Mouse (Mus musculus): ENCODE results near the gene Atl2.
A peak's percentile ranks its signal among the peaks of the same experiment; 100 is the strongest.

Gene Atl2

DNA sequence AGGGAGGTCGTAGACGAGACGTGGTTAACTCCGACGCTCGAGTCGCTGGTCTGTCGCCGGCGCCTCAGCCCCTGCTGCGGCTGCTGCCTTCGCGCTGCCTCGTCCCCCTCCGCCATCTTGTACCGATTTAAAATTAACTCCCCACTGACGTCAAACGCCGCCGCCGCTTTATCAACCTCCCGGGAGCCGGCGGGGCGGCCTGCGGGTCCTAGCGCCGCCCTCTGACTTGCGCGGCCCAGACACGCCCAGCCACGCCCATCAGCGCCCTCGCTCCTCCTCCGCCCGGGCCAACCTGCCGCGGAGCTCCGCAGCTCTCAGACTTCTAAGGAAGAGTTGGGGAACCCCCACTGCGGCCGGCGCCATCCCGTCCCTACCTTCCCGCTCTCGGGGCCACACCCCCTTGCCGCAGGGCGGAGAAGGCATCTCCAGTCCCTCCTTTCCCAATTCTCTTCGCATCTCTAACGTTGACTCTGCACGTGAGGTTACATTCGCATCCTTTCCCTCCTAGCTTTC lies at the start of gene Atl2:
Atl2 (minus strand) TSS at position 213 of the 513 bp plus-strand sequence.
- DNase-seq, result peak; percentile 96

DNA sequence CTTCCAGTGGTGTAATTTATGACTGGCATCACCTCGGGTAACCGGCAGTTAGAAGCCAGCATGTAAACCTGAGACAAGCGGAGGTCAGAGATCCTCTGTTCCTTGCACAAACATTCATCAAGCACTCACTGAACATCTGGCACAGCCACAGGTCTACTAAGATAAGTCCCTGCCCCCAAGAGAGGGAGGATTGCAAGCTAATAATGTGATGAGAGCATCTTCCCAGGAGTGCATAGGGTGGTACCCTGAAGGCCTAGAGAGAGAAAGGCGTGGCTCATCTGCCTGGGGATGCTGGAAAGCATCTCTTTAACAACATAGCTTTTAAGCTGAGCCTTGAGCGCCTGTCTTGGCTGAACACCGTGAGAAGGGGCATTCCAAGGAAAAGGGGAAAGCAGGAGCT lies 48.9 kb upstream of the Atl2 start:
- no peak for DNase-seq

DNA sequence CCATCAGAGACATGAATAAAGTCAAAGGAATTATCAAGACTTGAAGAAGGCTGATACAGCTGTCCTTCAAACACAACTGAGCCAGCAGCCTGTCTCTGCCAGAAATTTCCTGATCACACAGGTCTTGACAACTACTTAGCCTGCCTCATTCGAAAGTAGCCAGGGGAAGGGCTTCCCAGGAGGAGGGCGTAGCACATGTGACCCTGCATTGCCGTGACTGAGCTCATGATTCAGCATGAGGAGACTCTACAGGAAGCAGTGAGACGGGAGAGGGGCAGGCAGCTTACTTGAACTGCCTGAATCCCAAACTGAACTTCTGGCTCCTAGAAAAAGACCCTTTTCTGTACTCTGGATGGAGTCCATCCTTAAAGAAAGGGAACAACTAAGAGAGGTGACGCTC lies 46.5 kb upstream of the Atl2 start:
- no peak for DNase-seq

DNA sequence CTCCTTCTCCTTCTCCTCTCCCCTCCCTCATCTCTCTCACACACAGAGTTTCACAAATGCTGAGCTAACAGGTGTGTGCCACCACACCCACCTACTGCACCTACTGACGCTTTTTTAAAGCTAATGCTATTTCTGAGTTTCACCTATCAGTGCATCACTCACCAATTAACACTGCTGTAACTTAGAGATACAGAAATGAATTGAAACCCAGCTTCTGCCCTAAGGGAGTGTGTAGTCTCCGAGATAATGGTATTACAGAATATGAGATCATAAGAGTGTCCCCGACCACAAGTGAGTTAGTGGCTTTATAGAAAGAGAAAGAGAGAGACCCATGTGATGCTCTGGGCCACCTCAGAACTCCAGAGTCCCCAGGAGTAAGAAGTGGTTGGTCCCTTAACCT lies 43.2 kb upstream of the Atl2 start:
- no peak for DNase-seq

DNA sequence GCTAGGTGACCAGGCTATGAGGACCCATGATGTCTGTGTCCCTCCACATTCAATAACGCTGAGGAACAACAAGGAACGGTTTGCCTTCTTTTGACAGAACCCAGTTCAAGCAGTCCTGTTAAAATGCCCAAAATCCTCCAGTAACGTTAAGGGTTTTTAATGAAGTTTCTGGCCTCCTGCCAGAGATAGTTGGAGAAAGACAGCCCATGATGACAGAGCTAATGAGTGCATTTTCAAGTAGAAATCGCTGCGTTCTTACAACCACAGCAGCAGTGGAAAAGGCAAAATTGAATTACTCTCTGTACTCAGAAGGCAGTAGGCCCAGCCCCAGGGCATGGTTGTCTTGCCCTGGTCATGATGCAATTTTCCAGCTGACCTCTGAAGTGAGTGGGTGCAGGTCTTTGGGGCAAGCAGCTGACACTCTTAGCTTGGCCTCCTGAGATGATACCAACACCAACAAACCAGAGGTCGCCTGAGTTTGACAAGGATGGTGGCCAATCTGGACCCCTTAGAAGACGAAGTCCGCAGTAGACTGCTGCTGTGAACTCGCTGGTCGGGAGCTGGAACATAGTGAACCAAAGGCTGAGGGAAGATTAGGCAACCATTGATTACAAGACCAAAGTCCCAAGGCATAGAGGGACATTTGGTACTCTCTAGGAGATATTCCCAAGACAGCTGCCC lies 42.1 kb upstream of the Atl2 start:
- no peak for DNase-seq

DNA sequence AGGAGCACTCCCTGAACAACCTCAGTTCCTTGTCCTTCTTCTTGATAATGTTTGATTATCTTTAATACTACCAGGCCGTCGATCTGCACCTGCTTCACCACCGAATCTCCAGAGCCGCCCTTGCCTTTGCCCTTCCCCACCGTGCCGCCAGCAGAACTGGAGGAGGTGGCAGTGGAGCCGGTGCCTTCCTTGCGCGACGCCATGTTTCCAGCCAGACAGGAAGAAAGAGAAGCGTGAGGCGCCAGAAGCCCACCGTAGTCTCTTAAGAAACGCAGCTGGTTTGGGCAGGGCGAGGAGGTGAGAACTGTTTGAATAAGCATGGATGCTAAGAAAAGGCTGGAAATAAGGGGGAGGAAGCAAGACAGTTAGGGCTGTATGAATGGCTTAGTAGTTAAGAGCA lies 38.4 kb upstream of the Atl2 start:
- no peak for DNase-seq

DNA sequence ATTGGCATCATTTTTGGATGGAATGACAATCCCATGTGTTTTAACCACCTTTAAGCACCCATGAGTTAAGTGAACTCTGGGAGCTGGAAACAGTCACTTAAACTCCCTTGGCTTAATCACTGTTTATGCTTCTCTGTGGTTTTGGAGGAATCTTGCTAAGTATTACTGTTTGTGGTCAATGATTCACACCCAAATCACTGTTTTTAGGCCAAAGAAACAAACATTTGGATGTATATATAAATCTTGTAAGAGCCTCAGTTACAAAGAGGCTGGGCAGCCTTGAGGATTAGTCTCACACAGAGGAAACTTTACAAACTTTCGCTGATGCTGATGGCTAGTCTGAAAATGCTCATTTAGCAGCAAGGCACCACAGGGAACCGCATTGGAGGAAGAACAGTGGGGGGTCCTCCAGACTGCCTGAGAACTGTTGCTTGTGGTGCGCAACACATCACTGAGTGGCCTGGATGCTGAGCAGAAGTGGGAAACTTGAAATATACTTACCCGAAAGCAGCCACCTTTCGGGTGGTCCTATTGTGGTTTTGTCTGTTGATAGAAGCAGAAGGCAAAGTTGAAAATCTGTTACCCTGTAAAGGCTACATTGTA lies 36.9 kb upstream of the Atl2 start:
- no peak for DNase-seq

- no peak for DNase-seq
Observed at GRCm38 (mm10) chr17:79927110-79927509, 31.2 kb upstream of the Atl2 start.

GRCm38 (mm10) chr17:79926486-79926885 lies 30.6 kb upstream of the Atl2 start:
- no peak for DNase-seq

GRCm38 (mm10) chr17:79925865-79926421 lies 30.0 kb upstream of the Atl2 start:
- DNase-seq, result no peak

DNA sequence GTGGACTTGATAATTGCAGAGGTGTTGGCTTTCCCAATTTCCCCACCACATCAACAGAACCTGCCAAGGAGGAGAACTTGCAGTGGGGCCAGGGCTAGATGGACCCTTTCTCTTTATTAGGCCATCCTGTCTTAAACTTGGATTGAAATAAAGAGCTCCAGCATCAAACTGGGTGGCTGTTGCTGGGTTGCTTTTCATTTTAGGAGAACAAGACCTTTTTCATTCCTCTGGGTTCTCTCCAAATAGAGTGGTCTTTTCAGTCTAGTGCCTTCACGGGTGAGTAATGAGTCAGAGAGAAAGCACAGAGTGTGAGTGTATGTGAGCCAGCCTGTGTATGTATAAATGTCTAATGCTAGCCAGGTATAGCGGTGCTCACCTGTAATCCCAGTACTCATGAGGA lies 24.4 kb upstream of the Atl2 start:
- no peak for DNase-seq

DNA sequence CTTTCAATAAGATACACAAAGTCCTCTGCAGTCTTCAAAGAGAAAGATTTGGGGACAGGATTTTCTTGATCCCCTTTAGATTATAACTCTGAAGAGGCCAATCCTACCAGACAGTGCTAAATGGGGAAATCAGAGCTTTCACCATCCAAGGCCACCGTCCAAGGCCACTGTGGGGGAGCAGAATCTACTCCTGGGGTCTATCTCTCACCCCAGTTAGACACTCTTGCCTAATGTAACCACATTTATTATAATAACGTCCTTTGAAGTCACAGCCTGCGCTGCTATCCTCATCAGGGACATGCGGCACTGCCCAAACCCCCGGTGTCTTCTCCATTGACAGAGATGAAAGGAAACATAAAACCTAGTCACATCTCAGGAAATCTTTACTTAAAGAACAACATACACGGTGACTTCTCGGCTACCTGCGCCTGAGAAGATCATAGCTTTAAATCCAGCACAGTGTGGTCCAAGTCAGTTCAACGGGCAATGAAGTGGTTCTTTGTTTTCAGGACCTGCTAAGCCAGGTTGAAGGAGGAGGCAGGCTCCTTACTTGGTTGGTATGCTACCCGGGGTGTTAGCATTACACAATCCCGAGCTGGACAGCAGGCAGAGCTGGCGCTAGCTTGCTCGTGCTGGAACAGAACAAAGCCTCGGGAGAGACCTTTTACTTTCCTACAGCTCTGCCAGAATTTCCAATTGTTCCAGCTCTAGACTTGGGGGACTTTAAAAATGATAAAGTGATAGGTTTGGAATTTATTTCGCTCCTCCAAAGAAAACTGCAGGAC lies 23.8 kb upstream of the Atl2 start:
- DNase-seq, result no peak

DNA sequence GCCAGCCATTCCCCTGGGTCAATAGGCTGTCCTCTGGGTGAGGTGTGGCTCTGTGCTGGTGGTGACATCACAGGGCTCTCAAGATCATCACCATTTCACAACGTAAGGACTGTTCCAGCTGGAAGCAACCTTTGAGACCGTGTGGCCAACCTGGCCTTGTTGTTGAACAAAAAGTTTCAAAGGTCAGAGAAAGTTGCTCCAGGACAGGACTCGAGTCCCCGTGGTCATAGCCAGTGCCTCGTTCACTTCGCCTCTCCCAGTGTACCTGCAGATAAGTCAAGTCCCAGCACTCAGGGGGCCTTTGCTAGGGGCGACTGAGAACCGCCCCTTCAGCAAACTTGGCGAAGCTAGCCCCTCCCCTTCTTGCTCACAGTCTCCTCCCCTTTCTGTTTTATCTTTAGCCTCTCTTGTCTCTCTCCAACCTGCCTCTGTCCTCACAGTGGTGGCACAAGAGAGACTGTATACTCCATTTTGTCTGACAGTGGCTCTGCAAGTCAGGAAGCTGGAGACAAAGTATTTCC lies 22.6 kb upstream of the Atl2 start:
- no peak for DNase-seq

GRCm38 (mm10) chr17:79916996-79917395 lies 21.1 kb upstream of the Atl2 start:
- no peak for DNase-seq

GRCm38 (mm10) chr17:79912174-79912573 lies 16.3 kb upstream of the Atl2 start:
- no peak for DNase-seq

GRCm38 (mm10) chr17:79911718-79912117 lies 15.8 kb upstream of the Atl2 start:
- DNase-seq, result no peak

GRCm38 (mm10) chr17:79909571-79909970 lies 13.6 kb upstream of the Atl2 start:
- DNase-seq, result no peak

- no peak for DNase-seq
Observed at GRCm38 (mm10) chr17:79907698-79908097, 11.8 kb upstream of the Atl2 start.

GRCm38 (mm10) chr17:79906791-79907494 lies 11.0 kb upstream of the Atl2 start:
- no peak for DNase-seq

GRCm38 (mm10) chr17:79904593-79904992 lies 8.7 kb upstream of the Atl2 start:
- DNase-seq, result no peak

GRCm38 (mm10) chr17:79901207-79901606 lies 5.3 kb upstream of the Atl2 start:
- no peak for DNase-seq

- DNase-seq, result no peak
Observed at GRCm38 (mm10) chr17:79898156-79898746, 2.3 kb upstream of the Atl2 start.

Data from right cerebral cortex, adult 18-20 months (tissue).